Mouse (Mus musculus): ENCODE results near the gene Trp53rka. TPM values are rescaled to one million over a fixed set of nuclear protein-coding genes. Genes with fewer than 3 reads are reported as not detected.

Trp53rka gene
- polyA plus RNA-seq, 1 experiment from 2014 or later, result 8.8 TPM

DNA sequence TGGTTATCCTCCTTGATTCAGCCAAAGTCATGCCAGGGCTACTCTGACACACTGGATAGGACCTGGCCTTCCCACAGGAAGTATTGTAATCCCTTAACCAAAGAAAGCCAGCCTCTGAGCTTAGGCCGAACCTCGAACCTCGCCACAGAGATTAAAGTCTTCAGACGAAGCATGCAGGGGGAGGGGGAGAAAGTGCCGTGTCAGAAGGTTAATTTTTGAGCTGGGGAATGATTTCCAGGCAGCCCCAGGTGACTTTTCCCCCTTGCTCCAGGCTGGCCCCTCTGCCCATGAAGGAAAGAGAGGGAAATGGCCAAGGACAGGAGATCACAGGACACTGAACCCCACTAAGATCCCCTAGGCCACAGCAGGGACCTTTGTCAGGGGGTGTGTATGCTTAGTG is 34.9 kb downstream of the Trp53rka start:
- no peak for TF ChIP-seq EP300 (IDR thresholded peaks at IDR 0.05; ENCODE audit: low read depth)
- no peak for TF ChIP-seq CTCF (IDR thresholded peaks at IDR 0.05; ENCODE audit: low read depth)

DNA sequence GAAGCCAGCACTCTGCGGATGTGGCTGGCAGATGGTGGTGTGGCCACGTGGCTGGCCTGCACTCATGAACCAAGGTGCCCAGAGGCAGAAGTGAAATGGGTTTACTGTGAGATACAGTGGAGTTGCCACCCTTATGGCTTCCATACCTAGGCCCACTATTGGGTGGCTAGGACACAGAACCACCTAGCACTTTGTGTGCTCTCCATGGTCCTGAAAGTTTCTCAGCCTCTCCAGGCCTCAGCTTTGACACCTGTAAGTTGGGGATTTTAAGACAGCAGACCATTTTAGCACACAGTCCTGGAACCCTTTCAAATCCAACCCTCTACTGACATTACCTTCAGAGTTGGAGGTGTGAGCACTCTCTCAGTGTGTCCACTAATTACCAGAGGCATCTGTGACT is 36.4 kb downstream of the Trp53rka start:
- no peak for DNase-seq

More for the DNA sequence above, 34.9 kb downstream of the Trp53rka start:
- H3K9ac ChIP-seq (replicated peaks), result no peak overlapping the region
- no peak for ATAC-seq
- H3K27ac ChIP-seq (ENCODE audit: low read depth), result no peak overlapping the region
- DNase-seq, result no peak
- no peaks in the 10 kb centered on the region for H3K9me3 ChIP-seq (ENCODE audit: low read length)
- no peaks in the 10 kb centered on the region for H3K36me3 ChIP-seq (replicated peaks; ENCODE audit: insufficient read depth, low read length)
- H3K4me2 ChIP-seq (ENCODE audit: low read depth, low read length), result no peak overlapping the region
- peaks cover 10% of the 10 kb centered on the region for H3K4me1 ChIP-seq (ENCODE audit: insufficient read depth)
- H3K4me3 ChIP-seq (ENCODE audit: low read depth, low read length), result no peak overlapping the region
- 50% methylated on average over 5 of the region's 5 CpGs for WGBS (ENCODE audit: insufficient replicate concordance)
- H3K27me3 ChIP-seq (ENCODE audit: insufficient read depth, low read length), result no peaks in the 10 kb centered on the region

DNA sequence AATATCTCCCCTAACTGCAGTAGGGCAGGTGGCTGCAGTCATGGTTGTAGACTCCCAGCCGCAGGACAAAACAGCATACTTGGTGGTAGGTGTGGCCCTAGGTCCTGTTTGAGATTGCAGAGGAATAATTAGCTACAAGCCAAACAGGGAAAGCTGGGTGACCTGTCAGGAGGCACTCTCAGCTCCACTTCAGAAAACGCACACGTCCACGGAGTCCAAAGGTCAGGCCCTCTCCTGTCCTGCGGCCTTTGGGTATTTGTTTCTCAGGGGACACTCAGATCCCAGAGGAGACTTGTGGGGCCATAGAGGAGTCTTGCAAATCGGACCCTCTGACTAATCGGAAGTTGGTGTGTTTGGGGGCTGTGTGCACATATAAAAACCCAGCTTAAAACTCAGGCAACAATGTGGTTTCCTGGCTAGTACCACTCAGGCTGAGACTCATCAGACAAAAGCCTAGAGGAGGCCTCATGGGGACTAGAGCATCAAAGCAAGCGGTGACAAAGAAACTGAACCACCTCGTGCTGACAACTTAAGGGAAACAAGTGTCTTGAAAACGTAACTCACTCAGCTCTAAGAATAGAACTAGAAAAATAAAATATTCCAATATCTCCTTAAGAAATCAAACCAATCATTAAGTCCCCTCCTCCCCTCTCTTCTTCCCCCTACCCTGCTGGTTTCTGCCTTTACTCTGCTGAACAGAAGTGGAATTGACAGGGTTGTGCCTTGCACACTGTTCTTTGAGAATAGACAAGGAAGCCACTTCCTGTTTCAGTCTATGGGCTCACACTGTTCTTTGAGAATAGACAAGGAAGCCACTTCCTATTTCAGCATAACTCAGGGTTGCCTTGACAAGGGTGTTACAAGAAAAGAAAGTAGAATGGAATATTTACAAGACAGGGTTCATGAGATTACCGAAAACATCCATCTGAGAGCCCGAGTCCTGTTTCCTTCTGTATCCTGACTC is 40.1 kb downstream of the Trp53rka start:
- DNase-seq, result no peak
- WGBS (ENCODE audit: insufficient replicate concordance), result 48% methylated on average over 12 of the region's 12 CpGs
- peak overlapping the region; percentile 49 for H3K27ac ChIP-seq (ENCODE audit: low read depth)

More for the DNA sequence above, 36.4 kb downstream of the Trp53rka start:
- H3K4me2 ChIP-seq (ENCODE audit: low read depth, low read length), result no peak overlapping the region
- 55% methylated on average over 2 of the region's 2 CpGs for WGBS (ENCODE audit: insufficient replicate concordance)
- no peak overlapping the region for H3K4me3 ChIP-seq (ENCODE audit: low read depth, low read length)
- H3K4me1 ChIP-seq (ENCODE audit: insufficient read depth), result peaks cover 15% of the 10 kb centered on the region
- no peak overlapping the region for H3K27ac ChIP-seq (ENCODE audit: low read depth)
- no peak for ATAC-seq
- no peak overlapping the region for H3K9ac ChIP-seq (replicated peaks)
- TF ChIP-seq CTCF (IDR thresholded peaks at IDR 0.05; ENCODE audit: low read depth), result no peak
- no peak for TF ChIP-seq EP300 (IDR thresholded peaks at IDR 0.05; ENCODE audit: low read depth)
- no peaks in the 10 kb centered on the region for H3K9me3 ChIP-seq (ENCODE audit: low read length)
- H3K27me3 ChIP-seq (ENCODE audit: insufficient read depth, low read length), result no peaks in the 10 kb centered on the region
- H3K36me3 ChIP-seq (replicated peaks; ENCODE audit: insufficient read depth, low read length), result no peaks in the 10 kb centered on the region

DNA sequence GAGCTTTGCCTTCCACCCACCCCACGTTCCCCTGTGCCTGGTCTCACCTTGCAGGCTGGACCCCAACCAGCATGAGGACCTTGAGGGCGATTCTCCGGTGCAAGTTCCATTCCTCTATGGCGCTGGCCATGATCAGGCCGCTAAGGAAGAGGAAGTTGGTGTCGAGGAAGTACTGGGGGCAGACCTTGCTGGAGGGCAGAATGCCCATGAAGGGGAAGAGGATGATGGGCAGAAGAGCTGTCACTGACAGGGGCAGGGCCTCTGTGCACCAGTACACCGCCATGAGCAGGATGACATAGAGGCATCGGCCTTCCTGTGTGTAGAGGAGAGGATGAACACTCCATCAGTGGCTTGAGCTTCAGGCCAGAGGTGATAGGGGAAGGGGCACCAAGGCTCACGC is 44.6 kb downstream of the Trp53rka start:
- Histone ChIP-seq H3K4me3 (ENCODE audit: low read depth, low read length) (no peak overlapping the region), H3K9ac (replicated peaks) (no peak overlapping the region), H3K4me1 (ENCODE audit: insufficient read depth) (peaks cover 32% of the 10 kb centered on the region), H3K36me3 (replicated peaks; ENCODE audit: insufficient read depth, low read length) (no peaks in the 10 kb centered on the region; the same call in 1 of the 2 replicates), H3K4me2 (ENCODE audit: low read depth, low read length) (no peak overlapping the region), H3K27ac (ENCODE audit: low read depth) (no peak overlapping the region), H3K27me3 (ENCODE audit: insufficient read depth, low read length) (no peaks in the 10 kb centered on the region), H3K9me3 (ENCODE audit: low read length) (no peaks in the 10 kb centered on the region)
- WGBS (ENCODE audit: insufficient replicate concordance), result 57% methylated on average over 9 of the region's 9 CpGs
- DNase-seq (no peak), ATAC-seq (no peak)
- no peak for TF ChIP-seq EP300 (IDR thresholded peaks at IDR 0.05; ENCODE audit: low read depth)
- TF ChIP-seq CTCF (IDR thresholded peaks at IDR 0.05; ENCODE audit: low read depth), result no peak

More for the DNA sequence above, 40.1 kb downstream of the Trp53rka start:
- no peaks in the 10 kb centered on the region for H3K27me3 ChIP-seq (ENCODE audit: insufficient read depth, low read length)
- TF ChIP-seq EP300 (IDR thresholded peaks at IDR 0.05; ENCODE audit: low read depth), result peak; percentile 46; the same call in 1 of the 2 replicates
- TF ChIP-seq CTCF (IDR thresholded peaks at IDR 0.05; ENCODE audit: low read depth), result no peak
- H3K4me2 ChIP-seq (ENCODE audit: low read depth, low read length), result no peak overlapping the region; the same call in 1 of the 2 replicates
- no peak overlapping the region for H3K9ac ChIP-seq (replicated peaks)
- H3K4me3 ChIP-seq (ENCODE audit: low read depth, low read length), result no peak overlapping the region
- H3K36me3 ChIP-seq (replicated peaks; ENCODE audit: insufficient read depth, low read length), result no peaks in the 10 kb centered on the region; the same call in 1 of the 2 replicates
- H3K4me1 ChIP-seq (ENCODE audit: insufficient read depth), result peaks cover 19% of the 10 kb centered on the region
- peak; percentile 27; the same call in 1 of the 2 replicates for ATAC-seq
- H3K9me3 ChIP-seq (ENCODE audit: low read length), result no peaks in the 10 kb centered on the region

DNA sequence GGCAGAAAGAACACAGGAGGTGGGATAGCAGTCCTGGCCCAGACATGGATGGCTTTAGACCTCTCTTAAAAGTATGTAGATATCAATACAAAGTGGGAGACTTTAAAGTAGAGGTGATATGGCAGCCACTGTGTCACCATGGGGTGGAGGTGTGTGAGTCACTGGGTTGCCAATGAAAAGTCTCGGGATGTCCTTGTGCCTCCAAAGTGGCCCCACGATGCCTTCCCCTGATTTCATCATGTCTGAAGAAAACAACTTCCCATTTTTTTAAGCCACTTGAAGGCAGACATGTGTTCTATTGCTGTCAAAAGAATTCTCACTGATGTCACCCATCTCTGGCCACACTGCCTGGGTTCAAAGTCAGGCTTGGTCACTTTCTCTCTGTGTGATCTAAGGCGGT is 48.3 kb downstream of the Trp53rka start:
- TF ChIP-seq CTCF (IDR thresholded peaks at IDR 0.05; ENCODE audit: low read depth) (no peak), EP300 (IDR thresholded peaks at IDR 0.05; ENCODE audit: low read depth) (no peak)
- Histone ChIP-seq H3K27me3 (ENCODE audit: insufficient read depth, low read length) (no peaks in the 10 kb centered on the region), H3K36me3 (replicated peaks; ENCODE audit: insufficient read depth, low read length) (no peaks in the 10 kb centered on the region; the same call in 1 of the 2 replicates), H3K9ac (replicated peaks) (no peak overlapping the region), H3K4me3 (ENCODE audit: low read depth, low read length) (no peak overlapping the region), H3K4me2 (ENCODE audit: low read depth, low read length) (no peak overlapping the region), H3K27ac (ENCODE audit: low read depth) (no peak overlapping the region), H3K4me1 (ENCODE audit: insufficient read depth) (peaks cover 39% of the 10 kb centered on the region), H3K9me3 (ENCODE audit: low read length) (no peaks in the 10 kb centered on the region)
- DNase-seq (no peak), ATAC-seq (no peak)
- WGBS (ENCODE audit: insufficient replicate concordance), result 57% methylated on average over 3 of the region's 3 CpGs

DNA sequence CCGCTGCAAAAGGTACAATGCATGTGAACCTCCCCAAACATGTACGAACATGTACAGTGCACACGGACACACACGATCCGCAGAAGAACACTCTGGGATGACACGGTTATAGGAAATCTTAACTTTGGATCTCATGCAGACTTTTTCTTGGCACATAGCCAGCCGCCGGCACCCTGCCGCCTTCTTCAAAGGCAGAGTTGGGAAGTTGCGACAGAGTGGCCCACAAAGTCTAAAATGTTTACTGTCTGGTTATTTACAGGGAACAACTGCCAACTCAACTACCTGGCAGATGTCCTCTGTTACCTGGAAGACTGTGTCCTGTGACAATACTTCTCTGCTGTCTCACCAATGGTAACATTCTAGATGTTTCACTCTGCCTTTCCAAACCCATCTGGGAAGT is 50.1 kb downstream of the Trp53rka start:
- Histone ChIP-seq H3K9me3 (ENCODE audit: low read length) (no peaks in the 10 kb centered on the region), H3K36me3 (replicated peaks; ENCODE audit: insufficient read depth, low read length) (no peaks in the 10 kb centered on the region), H3K27ac (ENCODE audit: low read depth) (no peak overlapping the region), H3K4me3 (ENCODE audit: low read depth, low read length) (no peak overlapping the region), H3K27me3 (ENCODE audit: insufficient read depth, low read length) (no peaks in the 10 kb centered on the region), H3K9ac (replicated peaks) (no peak overlapping the region), H3K4me2 (ENCODE audit: low read depth, low read length) (no peak overlapping the region), H3K4me1 (ENCODE audit: insufficient read depth) (peaks cover 41% of the 10 kb centered on the region)
- 54% methylated on average over 10 of the region's 10 CpGs for WGBS (ENCODE audit: insufficient replicate concordance)
- peak; percentile 74 for DNase-seq
- ATAC-seq, result peak; percentile 52; the same call in 1 of the 2 replicates
- TF ChIP-seq CTCF (IDR thresholded peaks at IDR 0.05; ENCODE audit: low read depth) (no peak), EP300 (IDR thresholded peaks at IDR 0.05; ENCODE audit: low read depth) (peak; percentile 74)
